Mouse (Mus musculus): ENCODE measurements around the gene Fubp3. TPM values are rescaled to one million over a fixed set of nuclear protein-coding genes. Genes with fewer than 3 reads are reported as not detected.

Gene Fubp3
- 59.7 TPM for polyA plus RNA-seq (2014; fragmentation: Illumina TruSeq; extraction: RNeasy Lipid Tissue Mini Kit (QIAGEN cat#74804); ENCODE audit: low read depth, low replicate concordance)

GRCm38 (mm10) chr2:31572051-31572914, at the start of gene Fubp3:
TSS of gene Fubp3 (plus strand) at chr2:31572651.

GRCm38 (mm10) chr2:31639901-31640608, 67.6 kb downstream of the Fubp3 start, which contains the start of gene Prdm12:
TSS of gene Prdm12 (plus strand) at chr2:31640037.

Other genes with a start within 250 kb of the Fubp3 start
- 2.6 TPM for gene Ass1, start 102.4 kb upstream of the Fubp3 start, polyA plus RNA-seq (2014; fragmentation: Illumina TruSeq; extraction: RNeasy Lipid Tissue Mini Kit (QIAGEN cat#74804); ENCODE audit: low read depth, low replicate concordance)
- gene Prdm12, start 67.4 kb downstream of the Fubp3 start, polyA plus RNA-seq (2014; fragmentation: Illumina TruSeq; extraction: RNeasy Lipid Tissue Mini Kit (QIAGEN cat#74804); ENCODE audit: low read depth, low replicate concordance) = not detected
- 13.3 TPM for gene Exosc2, start 98.1 kb downstream of the Fubp3 start, polyA plus RNA-seq (2014; fragmentation: Illumina TruSeq; extraction: RNeasy Lipid Tissue Mini Kit (QIAGEN cat#74804); ENCODE audit: low read depth, low replicate concordance)
- 51.7 TPM for gene Abl1, start 115.7 kb downstream of the Fubp3 start, polyA plus RNA-seq (2014; fragmentation: Illumina TruSeq; extraction: RNeasy Lipid Tissue Mini Kit (QIAGEN cat#74804); ENCODE audit: low read depth, low replicate concordance)
- gene Qrfp, start 237.9 kb downstream of the Fubp3 start, polyA plus RNA-seq (2014; fragmentation: Illumina TruSeq; extraction: RNeasy Lipid Tissue Mini Kit (QIAGEN cat#74804); ENCODE audit: low read depth, low replicate concordance) = not detected